Mouse (Mus musculus) adrenal gland, postnatal 10 days (tissue): ENCODE measurements at regions not wholly inside any gene's neighbourhood (a gene's known extent, or its start where the extent isn't known, plus 50 kb on each side); places are given as distances from the start of the nearest gene placed in this dataset.
"Not testable (repeated sequence)": the region's sequence is repeated elsewhere in the genome, so short reads cannot be mapped to it uniquely, and the experiment has no call there.

Source experiments
- DNase-seq: peaks from one replicate; pipeline ENCODE4 v3.0.0; 2021; ENCODE audit warnings: mixed read lengths

DNA sequence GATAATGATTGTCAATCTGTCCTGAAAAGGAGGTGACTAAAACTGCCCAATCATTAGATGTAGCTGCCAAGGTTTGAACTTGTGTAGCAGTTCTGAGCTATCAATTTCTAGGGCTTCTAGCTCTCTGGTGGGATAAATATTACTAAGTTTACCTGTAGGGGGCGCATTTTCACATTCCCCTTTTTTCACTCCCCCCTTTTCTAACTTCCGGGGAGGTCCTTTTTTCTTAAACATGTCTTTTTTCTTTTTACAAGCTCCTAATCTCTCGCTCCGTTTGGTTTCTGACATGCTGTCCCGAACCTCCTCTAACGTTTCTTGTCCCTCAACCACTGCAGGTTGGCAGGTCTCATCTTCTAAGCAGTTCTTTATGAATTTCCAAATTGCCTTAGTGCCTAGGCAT is 2129.0 kb downstream of the Cntnap5b start:
- DNase-seq, result not testable (repeated sequence)

- peak; percentile 3 for DNase-seq
These were observed 2129.7 kb downstream of the Cntnap5b start for GRCm38 (mm10) chr1:101902154-101902825.

DNA sequence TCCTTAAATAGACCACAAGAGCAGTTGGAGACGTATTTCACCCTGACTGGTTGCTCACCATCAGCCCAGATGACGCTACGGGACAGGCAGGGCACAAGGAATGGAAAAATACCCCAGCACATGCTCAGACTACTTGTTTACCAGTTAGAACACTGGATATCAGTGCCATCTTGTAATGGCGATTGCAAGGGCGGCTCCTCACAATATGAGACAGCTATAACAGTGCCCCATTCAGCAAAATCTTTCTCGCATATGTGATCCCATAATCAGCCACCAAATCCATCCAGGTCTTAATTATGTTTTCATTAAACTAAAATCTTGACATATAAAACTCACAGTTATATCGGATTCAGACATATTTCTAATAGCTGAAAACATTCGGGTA is 2130.3 kb downstream of the Cntnap5b start:
- not testable (repeated sequence) for DNase-seq

DNA sequence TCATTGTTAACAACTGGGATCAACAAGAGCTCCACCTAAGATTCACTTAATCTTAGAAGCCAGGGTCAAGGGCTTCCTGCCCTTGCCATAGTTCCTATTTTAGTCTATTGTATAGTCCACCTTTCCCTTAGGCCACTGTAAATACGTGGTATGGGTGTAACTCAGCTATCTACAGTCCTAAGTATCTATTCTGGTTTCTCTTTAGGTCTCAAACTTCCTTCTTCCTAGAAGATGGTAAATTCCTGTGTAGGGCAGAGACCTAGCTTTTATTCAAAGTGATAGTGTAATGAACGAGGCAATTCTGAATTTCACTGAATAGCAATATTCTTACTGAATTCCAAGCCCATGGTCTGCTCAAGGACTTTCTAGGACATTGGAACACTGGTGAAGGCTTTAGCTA is 2144.4 kb downstream of the Cntnap5b start:
- not testable (repeated sequence) for DNase-seq

DNA sequence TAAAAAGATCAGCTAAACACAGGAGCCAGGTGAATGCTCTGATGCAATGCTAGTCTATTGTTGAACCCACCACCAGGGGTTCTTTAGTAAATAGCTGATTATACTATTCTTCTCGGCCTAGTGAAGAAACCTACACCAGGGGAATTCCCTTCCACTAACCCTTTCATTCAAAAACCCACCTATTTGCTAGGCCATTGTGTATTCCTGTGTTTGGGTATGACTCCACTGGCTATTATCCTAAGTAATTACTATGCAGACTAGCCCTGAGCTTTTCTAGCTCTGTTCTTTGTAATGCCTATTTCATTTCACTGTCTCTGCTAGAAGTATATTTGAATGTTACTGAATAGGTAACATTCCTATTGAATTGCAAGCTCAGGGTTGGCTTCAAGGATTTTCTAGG is 2146.3 kb downstream of the Cntnap5b start:
- no peak for DNase-seq

GRCm38 (mm10) chr1:101941107-101941506 is 2168.5 kb downstream of the Cntnap5b start:
- no peak for DNase-seq
